Mouse (Mus musculus): ENCODE data around the gene Kri1.
"Not testable (repeated sequence)": the region's sequence is repeated elsewhere in the genome, so short reads cannot be mapped to it uniquely, and the experiment has no call there.

The Kri1 gene

DNA sequence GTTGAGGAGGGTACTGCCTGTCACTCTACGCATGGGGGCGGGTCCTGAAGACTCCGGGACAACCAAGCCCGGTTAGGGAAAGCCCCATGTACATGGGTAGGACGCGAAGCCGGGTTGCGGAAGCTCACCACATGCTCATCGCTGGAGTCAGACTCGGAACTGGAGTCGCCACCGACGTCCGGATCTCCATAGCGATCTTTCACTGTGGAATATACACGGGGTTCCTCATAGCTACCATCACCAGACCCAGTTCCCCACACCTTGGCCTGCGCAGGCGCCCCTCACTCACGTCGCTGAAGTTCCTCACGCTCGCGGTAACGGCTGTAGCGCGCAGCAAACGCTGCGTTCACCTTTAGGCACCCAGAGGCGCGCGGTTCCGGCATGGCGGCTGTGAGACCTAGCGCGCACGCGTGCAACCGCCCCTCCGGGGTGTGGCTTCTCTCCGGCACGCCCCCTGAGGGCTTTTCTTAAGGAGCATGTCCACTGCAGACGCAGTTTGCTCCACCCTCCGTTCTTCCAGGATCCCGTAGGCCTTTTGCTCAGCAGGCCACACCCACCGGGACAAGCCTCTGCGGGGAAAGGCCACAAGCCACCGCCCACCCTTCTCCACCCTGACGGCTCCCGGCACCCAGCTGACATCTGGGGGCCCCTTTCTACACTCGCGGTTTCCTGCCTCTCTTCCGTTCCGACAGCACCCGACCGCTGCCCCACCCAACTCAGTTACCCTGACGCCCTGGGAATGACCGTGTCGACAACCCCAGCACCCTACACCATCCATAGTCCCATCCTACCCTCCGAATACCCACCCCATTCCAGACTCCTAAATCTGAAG, at the start of gene Kri1:
Kri1 (minus strand) TSS at position 399 of the 832 bp plus-strand sequence.
- DNase-seq (ENCODE audit: low spot score in 2 of 2), result peak; percentile 98 to 99

DNA sequence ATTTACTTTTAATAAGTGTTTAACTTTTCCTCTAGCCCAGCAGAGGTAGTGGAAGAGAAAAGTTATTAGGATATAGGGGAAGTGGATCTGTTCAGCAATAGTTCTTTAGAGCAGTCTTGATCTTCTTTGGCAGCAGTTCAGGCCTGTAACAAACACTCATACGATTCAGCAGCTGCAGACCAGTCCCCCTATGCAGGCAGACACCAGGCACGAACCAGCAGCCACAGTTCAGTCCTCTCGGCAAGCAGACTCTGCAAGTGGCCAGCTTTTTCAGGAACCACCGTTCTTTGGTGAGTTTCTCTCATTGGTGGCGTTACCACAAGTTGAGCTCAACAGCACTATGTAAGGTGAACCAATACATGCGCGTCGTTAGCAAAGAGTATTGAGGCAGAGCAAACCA, 48.7 kb upstream of the Kri1 start:
- DNase-seq (ENCODE audit: low spot score in 2 of 2), result no peak

DNA sequence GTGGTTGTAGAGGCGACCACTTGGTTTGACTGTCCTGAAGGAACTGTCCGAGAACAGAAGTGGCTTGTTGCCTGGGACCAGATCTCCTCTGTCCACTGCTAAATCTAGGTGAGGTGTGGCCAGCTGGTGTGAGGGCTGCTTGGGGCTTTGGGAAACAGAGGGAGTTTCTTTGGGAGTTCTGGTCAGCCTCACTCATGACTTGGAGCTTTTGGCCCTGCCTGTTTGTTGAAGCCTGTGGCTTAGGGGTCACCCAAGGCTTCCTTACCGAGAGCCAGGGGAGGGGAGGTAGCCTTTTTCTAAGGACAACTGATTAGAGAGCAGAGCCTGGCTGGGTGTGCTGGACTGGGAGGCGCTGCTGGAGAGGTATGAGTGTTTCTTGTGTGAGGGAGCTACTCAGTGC, 47.6 kb upstream of the Kri1 start:
- DNase-seq (ENCODE audit: low spot score in 2 of 2), result peak; percentile 54 to 70

DNA sequence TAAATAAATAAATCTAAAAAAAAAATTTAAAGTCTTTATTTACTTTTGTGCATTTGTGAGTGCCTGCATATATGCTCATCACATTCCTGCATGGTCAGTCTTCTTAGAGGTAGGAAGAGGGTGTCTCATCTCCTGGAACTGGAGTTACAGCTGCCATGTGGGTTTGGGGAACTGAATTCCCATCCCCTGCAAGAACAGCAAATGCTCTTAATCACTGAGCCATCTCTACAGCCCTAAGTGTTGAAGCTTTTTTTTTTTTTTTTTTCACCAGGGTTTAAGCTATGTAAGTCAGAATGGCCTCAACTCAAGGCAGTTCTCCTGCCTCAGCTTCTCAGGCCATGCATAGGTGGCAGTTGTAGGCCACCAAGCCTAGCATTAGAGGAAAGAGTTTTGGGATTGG, 47.0 kb upstream of the Kri1 start:
- DNase-seq (ENCODE audit: low spot score in 2 of 2), result no peak

DNA sequence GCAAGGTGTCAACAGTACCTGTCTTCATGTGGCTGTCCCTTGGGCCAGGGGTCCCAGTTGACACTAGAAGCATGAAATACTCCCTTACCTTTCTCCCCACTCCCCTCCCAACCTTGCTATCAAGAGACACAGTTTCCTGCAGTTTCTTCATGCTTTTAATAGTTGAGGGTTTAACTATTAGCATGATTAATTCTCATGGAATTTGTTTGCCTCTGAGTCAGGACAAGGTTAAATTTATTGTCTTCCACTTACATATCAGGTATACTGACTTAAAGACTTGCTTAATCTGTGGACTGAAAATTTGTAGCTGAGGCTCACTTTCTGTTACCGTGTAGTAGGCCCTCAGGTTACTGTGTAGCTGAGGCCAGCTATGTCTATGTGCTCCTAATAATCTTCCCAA, 45.8 kb upstream of the Kri1 start:
- DNase-seq (ENCODE audit: low spot score in 2 of 2), result no peak

DNA sequence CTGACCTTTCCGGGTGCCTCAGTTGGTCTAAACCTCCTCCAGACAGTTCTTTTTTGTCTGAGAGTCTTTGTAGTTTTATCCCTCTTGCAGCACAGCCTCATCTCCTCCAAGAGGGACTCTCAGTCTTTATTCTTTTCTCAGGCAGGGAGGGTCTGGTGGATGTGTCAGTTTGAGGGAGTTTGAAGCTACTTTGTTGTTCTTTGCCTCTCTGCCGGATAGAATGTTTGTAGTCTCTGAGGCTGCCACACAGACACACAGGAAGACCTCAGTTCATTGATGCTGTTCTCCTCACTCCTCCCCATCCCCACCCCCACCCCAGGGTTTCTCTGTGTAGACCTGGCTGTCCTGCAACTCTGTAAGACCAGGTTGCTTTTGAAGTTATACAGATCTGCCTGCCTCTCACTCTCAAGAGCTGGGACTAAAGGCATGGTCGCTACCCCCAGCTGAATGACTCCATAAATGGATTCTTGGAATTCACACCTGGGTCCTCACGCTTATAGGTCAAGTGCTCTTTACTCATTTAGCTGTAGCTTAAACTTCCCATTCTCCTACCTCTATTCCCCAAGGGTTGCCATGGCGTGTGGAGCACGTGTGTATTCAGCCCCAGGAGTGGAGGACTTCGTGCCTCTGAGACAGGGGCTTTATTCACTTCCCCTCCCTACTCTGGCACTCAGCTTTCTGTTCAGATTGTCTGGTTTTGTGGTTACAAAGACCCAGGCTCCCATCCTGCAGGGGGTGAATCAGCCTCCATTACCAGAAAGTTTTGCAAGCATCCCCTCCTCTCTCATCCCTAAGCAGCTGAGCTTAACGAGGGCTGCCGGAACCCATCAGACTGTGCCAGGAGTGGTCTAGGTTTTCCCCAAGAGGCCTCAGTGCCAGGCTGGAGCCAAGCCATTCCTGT, 44.6 kb upstream of the Kri1 start:
- no peak for DNase-seq (ENCODE audit: low spot score in 2 of 2)

- no peak for DNase-seq (ENCODE audit: low spot score in 2 of 2)
Measured at GRCm38 (mm10) chr9:21331365-21332140, 43.8 kb upstream of the Kri1 start.

DNA sequence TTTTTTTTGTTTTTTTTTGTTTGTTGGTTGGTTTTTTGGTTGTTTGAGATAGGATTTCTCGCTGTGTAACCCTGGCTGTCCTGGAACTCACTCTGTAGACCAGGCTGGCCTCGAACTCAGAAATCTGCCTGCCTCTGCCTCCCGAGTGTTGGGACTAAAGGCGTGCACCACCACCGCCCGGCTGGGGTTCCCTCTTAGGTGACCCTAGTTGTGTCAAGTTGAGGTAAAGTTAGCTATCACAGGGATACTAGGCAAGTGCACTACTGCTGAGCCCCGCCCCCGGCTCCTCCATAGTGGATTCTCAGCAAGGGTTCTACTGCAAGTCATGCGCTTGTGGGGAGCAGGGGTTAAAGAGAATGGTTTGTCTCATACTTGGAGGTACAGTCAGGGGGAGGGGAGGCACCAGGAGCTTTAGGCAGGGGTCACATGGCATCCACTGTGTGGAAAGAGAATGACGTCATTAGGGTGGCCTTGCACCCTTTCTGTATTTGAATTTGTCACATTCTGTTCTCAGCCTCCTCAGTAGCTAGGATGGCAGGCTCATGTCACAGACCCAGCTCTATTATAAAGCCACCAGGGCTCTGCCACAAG, 42.0 kb upstream of the Kri1 start:
- DNase-seq (ENCODE audit: low spot score in 2 of 2), result peak in 1 of 2 experiments; percentile 35

DNA sequence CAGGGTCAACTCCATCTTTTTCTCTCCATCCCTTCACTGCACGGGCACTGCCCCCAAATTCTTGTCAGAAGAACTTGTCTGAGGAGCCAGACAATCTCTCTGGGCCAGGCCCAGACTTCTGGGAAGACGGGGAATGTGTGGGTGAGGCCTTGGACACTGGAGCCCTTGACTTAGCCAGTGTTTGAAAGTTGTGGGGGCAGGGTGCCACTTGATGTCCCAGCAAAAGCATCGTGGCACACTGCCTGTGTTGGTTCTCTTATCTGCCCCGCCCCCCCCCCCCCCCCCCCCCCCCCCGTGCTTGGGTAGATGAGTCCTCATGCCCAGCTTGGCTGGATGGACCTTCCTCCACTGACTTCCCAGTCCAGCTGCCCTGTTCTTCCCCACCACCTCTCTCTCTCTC, 41.3 kb upstream of the Kri1 start:
- peak; percentile 56 to 76 for DNase-seq (ENCODE audit: low spot score in 2 of 2)

DNA sequence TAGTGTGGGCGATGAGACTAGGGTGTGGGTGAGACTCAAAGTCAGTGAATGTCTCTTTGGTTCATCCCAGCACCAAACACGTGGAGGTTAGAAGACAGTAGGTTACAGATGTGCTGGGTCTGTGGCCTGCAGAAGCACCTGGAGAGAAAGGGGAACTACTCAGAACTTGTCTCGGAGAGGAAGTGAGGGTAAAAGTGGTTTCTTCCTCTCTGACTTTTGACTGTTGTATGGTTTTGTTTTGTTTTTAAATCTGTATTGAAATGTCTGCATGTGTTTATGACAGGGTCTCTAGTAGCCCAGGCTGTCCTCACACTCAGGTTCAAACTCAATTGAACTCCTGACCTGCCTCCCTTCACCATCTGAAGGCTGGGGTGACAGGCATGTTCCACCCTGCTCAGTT, 40.3 kb upstream of the Kri1 start:
- DNase-seq (ENCODE audit: low spot score in 2 of 2), result no peak

GRCm38 (mm10) chr9:21327569-21327968, 39.8 kb upstream of the Kri1 start:
- no peak for DNase-seq (ENCODE audit: low spot score in 2 of 2)

GRCm38 (mm10) chr9:21324269-21324668, 36.5 kb upstream of the Kri1 start:
- no peak for DNase-seq (ENCODE audit: low spot score in 2 of 2)

GRCm38 (mm10) chr9:21322917-21323297, 35.1 kb upstream of the Kri1 start:
- DNase-seq (ENCODE audit: low spot score in 2 of 2), result not testable (repeated sequence)

DNA sequence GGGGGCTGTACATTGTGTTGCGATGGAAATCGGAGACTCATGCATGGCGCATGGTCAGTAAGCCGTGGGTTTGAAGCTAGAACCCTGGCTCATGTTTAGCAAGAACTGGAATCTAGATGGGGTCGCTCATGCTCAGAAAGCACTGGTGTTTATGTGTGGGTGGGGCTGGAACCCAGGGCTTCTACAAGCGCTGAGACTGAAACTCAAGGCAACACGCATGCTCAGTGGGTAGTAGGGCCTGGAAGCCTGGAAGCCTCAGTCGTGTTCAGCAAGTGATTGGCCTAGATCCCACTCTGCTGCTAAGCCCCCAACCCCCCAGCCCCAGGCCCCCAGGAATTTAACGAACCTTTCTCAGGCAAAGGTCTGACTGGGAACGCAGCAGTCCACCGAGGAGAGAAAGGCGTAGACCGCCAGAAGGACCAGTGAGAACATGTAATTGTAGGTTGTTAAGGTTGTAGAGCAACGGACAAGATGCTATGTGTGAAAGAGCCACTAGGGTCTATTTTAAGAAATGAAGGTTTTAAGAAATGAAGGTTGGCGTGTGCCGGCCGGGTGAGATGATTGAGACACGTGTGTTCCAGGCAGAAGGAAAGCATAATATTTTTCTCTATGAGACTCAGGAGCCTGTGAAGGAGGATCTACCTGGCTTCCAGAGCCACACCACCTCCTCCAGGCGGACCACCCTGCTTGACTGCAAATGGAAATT, 34.6 kb upstream of the Kri1 start:
- DNase-seq (ENCODE audit: low spot score in 2 of 2), result no peak

GRCm38 (mm10) chr9:21321513-21321835, 33.7 kb upstream of the Kri1 start:
- peak; percentile 43 to 65 for DNase-seq (ENCODE audit: low spot score in 2 of 2)

GRCm38 (mm10) chr9:21320619-21321512, 33.1 kb upstream of the Kri1 start, which contains the start of gene Slc44a2:
Gene Slc44a2 (plus strand): TSS chr9:21320698.
- DNase-seq (ENCODE audit: low spot score in 2 of 2), result peak; percentile 80 to 87

DNA sequence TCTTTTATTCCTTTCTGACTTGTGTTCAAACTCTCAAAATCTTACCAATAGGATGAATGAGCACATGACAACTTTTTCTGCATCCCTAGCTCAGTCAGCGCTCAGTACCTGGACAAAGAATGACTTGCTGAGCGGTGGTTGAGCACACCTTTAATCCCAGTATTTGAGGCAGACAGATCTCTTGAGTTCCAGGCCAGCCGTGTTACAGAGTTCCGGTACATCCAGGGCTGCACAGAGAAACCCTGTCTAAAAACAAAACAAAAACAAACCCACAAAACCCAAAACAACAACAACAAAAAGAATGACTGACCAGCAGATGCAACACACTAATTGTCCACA, 32.5 kb upstream of the Kri1 start:
- no peak for DNase-seq (ENCODE audit: low spot score in 2 of 2)

DNA sequence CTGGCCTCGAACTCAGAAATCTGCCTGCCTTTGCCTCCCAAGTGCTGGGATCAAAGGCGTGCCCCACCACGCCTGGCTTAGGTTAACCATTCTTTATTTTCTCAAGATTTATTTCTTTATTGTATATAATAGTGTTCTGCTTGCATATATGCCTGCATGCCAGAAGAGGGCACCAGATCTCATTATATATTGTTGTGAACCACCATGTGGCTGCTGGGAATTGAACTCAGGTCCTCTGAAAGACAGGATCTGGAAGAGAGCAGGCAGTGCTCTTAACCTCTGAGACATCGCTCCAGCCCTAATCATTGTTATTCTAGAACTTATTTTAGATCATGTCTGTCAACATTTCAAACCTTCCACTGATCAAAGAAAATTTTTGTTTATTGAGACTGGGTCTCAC, 31.7 kb upstream of the Kri1 start:
- no peak for DNase-seq (ENCODE audit: low spot score in 2 of 2)

DNA sequence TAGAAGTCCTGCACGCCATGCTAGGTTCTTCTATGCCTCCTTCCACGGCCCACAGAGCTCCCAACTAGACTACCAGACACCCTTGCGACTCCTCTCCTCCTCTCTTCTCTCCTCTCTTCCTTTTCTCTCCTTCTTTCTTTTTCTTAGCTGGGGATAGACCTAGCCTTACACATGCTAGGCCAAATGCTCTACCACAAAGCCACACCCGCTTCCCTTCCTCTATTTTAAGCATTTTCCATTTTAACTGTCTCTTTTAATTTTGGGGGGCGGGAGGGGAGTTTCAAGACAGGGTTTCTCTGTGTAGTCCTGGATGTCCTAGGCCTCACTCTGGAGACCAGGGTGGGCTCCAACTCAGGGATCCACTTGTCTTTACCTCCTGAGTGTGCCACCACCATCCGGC, 31.0 kb upstream of the Kri1 start:
- no peak for DNase-seq (ENCODE audit: low spot score in 2 of 2)

DNA sequence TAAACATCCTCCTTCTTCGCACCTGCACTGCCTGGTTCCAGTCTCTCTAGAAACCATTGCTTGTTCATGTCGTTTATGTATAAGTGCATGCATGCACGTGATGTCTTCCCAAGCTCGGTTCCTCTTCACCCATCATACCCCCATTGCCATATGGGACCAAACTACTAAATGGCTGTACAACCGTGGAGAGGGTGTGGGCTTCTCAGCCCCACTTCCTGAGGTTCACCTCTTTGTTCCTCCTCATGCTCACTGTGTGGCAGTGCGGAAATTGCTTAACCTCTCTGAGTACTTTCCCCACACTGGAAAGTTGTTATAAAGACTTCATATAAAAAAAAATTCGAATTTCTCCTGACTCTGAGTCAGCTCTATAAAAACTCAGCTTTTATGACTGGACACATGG, 28.9 kb upstream of the Kri1 start:
- DNase-seq (ENCODE audit: low spot score in 2 of 2), result no peak
